Mouse (Mus musculus) MEL (cell line): ENCODE measurements around the gene Dtnb.

ENCODE experiments used
- MXI1 ChIP-seq: IDR thresholded peaks from 2 replicates; pipeline ENCODE4 v1.6.1; 2011; ENCODE audit warnings: mild to moderate bottlenecking, low read depth, low read length, improper control_type of control experiment
- POLR2A ChIP-seq, 2 experiments: IDR thresholded peaks; 2 replicates each; pipeline ENCODE4 v1.6.1; 2011 to 2012; ENCODE audit warnings: low read length in 2 of 2, mild to moderate bottlenecking in 2 of 2, control low read depth in 1 of 2, improper control_type of control experiment in 1 of 2, low read depth in 1 of 2, moderate library complexity in 1 of 2; ENCODE audit not compliant: control insufficient read depth in 1 of 2, insufficient read depth in 1 of 2, poor library complexity in 1 of 2

DNA sequence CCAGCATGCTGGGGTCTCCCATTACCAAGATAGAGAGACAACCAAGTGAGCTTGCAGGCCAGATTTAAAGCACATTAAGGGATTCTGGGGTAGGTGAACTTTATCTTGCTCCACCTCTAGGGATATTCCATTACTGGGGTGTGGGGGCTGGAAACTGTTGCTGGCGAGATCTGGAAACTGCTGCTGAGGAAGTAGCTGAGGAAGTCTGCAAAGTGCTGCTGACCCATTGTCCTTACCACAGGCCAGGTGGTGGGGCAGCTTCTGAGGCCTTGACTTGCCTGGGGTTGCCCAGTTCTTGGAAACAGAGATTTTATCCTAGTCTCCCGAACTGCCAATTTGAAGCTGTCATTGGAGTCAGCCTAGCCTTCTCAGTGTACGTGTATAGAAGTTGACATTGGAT is 26.7 kb upstream of the Dtnb start:
- no peak for TF ChIP-seq POLR2A (IDR thresholded peaks at IDR 0.05; ENCODE audit: control insufficient read depth in 1 of 2, insufficient read depth in 1 of 2, low read depth in 1 of 2, low read length in 2 of 2, poor library complexity in 1 of 2)
- no peak for TF ChIP-seq MXI1
